Mouse (Mus musculus): Measurements from ENCODE around the gene Cd24a. TPM values are rescaled to one million over a fixed set of nuclear protein-coding genes. Genes with fewer than 3 reads are reported as not detected.

The Cd24a gene
- polyA plus RNA-seq, 1 experiment from 2014 or later, result 489 TPM

DNA sequence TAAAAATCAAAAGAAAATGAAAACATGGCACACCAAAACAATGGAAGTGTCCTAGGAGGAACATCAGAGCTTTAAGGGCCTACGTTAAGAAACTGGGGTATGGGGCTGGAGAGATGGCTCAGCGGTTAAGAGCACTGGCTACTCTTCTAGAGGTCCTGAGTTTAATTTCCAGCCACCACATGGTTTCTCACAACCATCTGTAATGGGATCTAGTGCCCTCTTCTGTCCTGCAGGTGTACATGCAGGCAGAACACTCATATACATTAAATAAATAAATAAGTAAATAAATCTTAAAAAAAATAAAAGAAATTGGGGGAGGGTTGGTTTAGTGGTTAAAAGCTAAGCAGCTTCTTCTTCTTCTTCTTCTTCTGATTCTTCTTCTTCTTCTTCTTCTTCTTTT is 16.8 kb upstream of the Cd24a start:
- TF ChIP-seq CTCF (IDR thresholded peaks at IDR 0.05; ENCODE audit: low read depth), result 0 out of 2 replicates have a peak, but pooled peaks have one; percentile 9
- DNase-seq (ENCODE audit: low spot score) (no peak), ATAC-seq (replicated peaks; ENCODE audit: low FRiP score, low read depth) (no peak)
- Histone ChIP-seq H3K36me3 (ENCODE audit: insufficient read depth, low read length) (no peaks in the 10 kb centered on the region), H3K27me3 (ENCODE audit: insufficient read depth, low read length) (no peaks in the 10 kb centered on the region), H3K9me3 (replicated peaks; ENCODE audit: low read length) (no peaks in the 10 kb centered on the region), H3K4me1 (replicated peaks; ENCODE audit: insufficient read depth, low read length) (no peaks in the 10 kb centered on the region), H3K4me2 (ENCODE audit: low read length) (no peak overlapping the region), H3K27ac (no peak overlapping the region), H3K4me3 (replicated peaks; ENCODE audit: low read depth, low read length) (no peak overlapping the region), H3K9ac (ENCODE audit: low read depth, low read length) (no peak overlapping the region)
- WGBS, result 93% methylated on average over 2 of the region's 2 CpGs

DNA sequence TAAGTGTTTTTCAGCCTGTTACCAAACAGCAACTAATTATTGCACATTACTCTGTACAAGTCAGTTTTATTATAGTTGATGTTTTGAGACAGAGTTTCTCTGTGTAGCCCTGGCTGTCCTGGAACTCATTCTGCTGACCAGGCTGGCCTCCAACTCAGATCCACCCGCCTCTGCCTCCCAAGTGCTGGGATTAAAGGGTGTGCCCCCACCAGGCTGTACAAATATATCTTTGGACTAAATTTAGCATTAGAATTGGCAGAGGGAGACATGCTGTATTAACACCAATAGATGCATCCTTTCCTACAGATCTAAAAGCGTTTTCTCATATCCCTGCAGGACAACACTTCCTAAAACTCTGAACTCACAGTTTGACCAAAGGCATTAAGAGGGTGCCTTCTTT is 3.7 kb upstream of the Cd24a start:
- Histone ChIP-seq H3K27me3 (ENCODE audit: insufficient read depth, low read length) (no peaks in the 10 kb centered on the region), H3K4me3 (replicated peaks; ENCODE audit: low read depth, low read length) (no peak overlapping the region), H3K27ac (no peak overlapping the region), H3K4me1 (replicated peaks; ENCODE audit: insufficient read depth, low read length) (no peaks in the 10 kb centered on the region), H3K9me3 (replicated peaks; ENCODE audit: low read length) (0 out of 2 replicates have a peak, but pooled peaks cover 6% of the 10 kb centered on the region), H3K4me2 (ENCODE audit: low read length) (no peak overlapping the region), H3K9ac (ENCODE audit: low read depth, low read length) (no peak overlapping the region), H3K36me3 (ENCODE audit: insufficient read depth, low read length) (no peaks in the 10 kb centered on the region)
- WGBS, result 95% methylated on average over 2 of the region's 2 CpGs
- no peak for TF ChIP-seq CTCF (IDR thresholded peaks at IDR 0.05; ENCODE audit: low read depth)
- no peak for ATAC-seq (replicated peaks; ENCODE audit: low FRiP score, low read depth)
- DNase-seq (ENCODE audit: low spot score), result no peak

DNA sequence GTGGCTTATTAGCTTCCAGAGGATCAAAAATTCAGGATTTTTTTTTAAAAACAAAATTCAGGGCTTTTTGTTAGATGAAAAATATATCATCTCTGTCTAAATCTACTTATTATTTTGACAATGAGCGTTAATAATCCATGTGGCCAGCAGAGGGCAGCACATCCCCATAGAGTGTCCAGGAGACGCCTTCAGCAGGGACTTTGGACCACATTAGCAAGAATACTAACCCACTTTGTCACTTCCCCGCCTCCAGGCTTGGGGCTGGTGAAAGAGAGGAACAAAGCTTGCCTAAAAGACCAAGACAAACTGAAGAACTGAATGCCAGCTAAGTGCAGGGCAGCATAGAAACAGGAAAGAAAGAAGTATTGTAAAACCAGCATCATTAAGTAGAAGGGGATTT is 3.1 kb upstream of the Cd24a start:
- 0 out of 2 replicates have a peak, but pooled peaks cover 6% of the 10 kb centered on the region for H3K9me3 ChIP-seq (replicated peaks; ENCODE audit: low read length)
- WGBS, result 3% methylated on average over 3 of the region's 3 CpGs
- H3K27ac ChIP-seq, result no peak overlapping the region
- no peaks in the 10 kb centered on the region for H3K36me3 ChIP-seq (ENCODE audit: insufficient read depth, low read length)
- no peak for ATAC-seq (replicated peaks; ENCODE audit: low FRiP score, low read depth)
- peak; percentile 88 for DNase-seq (ENCODE audit: low spot score)
- H3K4me2 ChIP-seq (ENCODE audit: low read length), result no peak overlapping the region
- no peaks in the 10 kb centered on the region for H3K4me1 ChIP-seq (replicated peaks; ENCODE audit: insufficient read depth, low read length)
- no peaks in the 10 kb centered on the region for H3K27me3 ChIP-seq (ENCODE audit: insufficient read depth, low read length)
- H3K9ac ChIP-seq (ENCODE audit: low read depth, low read length), result no peak overlapping the region
- H3K4me3 ChIP-seq (replicated peaks; ENCODE audit: low read depth, low read length), result no peak overlapping the region
- peak; percentile 94 for TF ChIP-seq CTCF (IDR thresholded peaks at IDR 0.05; ENCODE audit: low read depth)

DNA sequence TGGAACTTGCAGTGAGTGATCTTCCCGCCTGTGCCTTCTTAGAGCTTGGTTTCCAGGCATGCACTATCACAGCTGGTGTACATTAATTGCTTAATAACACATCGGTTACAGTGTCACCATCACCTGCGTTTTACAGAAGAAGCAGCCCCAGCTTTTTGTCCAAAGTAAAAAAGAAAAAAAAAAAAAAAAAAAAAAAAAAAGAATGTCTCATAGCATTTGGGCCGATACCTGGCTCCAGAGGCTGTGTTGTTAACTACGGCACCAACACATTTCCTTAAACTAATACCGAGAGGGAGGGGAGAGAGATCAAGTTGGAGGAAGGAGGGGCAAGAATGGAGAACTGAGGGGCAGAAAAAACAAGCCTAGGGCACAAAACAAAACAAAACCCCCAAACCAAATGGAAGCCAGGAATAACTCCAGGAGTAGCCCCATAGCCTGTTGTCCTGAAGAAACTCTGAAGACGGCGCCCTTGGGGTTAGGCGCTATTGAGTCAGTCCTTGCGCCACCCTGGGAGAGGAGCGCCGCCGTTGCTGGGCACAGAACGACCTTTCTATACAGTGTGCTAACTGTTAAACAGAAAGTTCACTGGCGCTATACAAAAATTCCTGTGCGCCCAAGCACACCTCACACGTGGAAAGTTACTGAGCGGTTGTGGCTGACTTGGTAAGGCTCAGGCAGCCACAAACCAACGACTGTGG is 636 bp upstream of the Cd24a start:
- peak; percentile 26 for TF ChIP-seq CTCF (IDR thresholded peaks at IDR 0.05; ENCODE audit: low read depth)
- Histone ChIP-seq H3K4me3 (replicated peaks; ENCODE audit: low read depth, low read length) (peak overlapping the region; percentile 82; the same call in 1 of the 2 replicates), H3K36me3 (ENCODE audit: insufficient read depth, low read length) (no peaks in the 10 kb centered on the region), H3K4me2 (ENCODE audit: low read length) (peak overlapping the region; percentile 98), H3K27ac (peak overlapping the region; percentile 99), H3K9ac (ENCODE audit: low read depth, low read length) (peak overlapping the region; percentile 90; the same call in 1 of the 2 replicates), H3K9me3 (replicated peaks; ENCODE audit: low read length) (no peaks in the 10 kb centered on the region), H3K4me1 (replicated peaks; ENCODE audit: insufficient read depth, low read length) (no peaks in the 10 kb centered on the region), H3K27me3 (ENCODE audit: insufficient read depth, low read length) (no peaks in the 10 kb centered on the region)
- DNase-seq (ENCODE audit: low spot score), result peak; percentile 83
- 11% methylated on average over 19 of the region's 19 CpGs for WGBS
- no peak; the same call in 1 of the 2 replicates for ATAC-seq (replicated peaks; ENCODE audit: low FRiP score, low read depth)

DNA sequence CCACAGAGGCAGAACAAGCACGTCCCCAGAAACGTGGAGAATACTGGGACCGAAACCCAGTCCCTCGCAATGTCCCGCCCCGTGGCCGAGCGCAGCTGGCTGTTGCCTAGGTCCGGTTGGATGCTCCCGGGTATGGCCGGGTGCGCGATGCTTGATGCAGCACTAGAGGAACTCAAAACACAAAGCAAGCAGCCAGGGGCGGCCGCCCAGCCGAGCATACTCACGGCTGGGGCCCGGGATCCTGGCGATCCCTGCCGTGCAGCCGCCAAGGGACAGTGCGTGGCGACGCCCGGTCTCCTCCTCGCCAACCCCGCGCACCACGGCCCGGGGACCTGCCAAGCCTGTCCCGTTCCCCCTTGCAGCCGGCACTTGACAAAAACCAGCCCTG is 276 bp downstream of the Cd24a start:
- WGBS, result under 1% methylated on average over 26 of the region's 32 CpGs
- H3K27ac ChIP-seq, result peak overlapping the region; percentile 99
- H3K4me3 ChIP-seq (replicated peaks; ENCODE audit: low read depth, low read length), result peak overlapping the region; percentile 82
- no peaks in the 10 kb centered on the region for H3K9me3 ChIP-seq (replicated peaks; ENCODE audit: low read length)
- H3K4me1 ChIP-seq (replicated peaks; ENCODE audit: insufficient read depth, low read length), result no peaks in the 10 kb centered on the region
- no peaks in the 10 kb centered on the region for H3K36me3 ChIP-seq (ENCODE audit: insufficient read depth, low read length)
- DNase-seq (ENCODE audit: low spot score) (peak; percentile 84), ATAC-seq (replicated peaks; ENCODE audit: low FRiP score, low read depth) (peak; percentile 68)
- H3K4me2 ChIP-seq (ENCODE audit: low read length), result peak overlapping the region; percentile 98
- H3K27me3 ChIP-seq (ENCODE audit: insufficient read depth, low read length), result no peaks in the 10 kb centered on the region
- no peak for TF ChIP-seq CTCF (IDR thresholded peaks at IDR 0.05; ENCODE audit: low read depth)
- H3K9ac ChIP-seq (ENCODE audit: low read depth, low read length), result peak overlapping the region; percentile 90

DNA sequence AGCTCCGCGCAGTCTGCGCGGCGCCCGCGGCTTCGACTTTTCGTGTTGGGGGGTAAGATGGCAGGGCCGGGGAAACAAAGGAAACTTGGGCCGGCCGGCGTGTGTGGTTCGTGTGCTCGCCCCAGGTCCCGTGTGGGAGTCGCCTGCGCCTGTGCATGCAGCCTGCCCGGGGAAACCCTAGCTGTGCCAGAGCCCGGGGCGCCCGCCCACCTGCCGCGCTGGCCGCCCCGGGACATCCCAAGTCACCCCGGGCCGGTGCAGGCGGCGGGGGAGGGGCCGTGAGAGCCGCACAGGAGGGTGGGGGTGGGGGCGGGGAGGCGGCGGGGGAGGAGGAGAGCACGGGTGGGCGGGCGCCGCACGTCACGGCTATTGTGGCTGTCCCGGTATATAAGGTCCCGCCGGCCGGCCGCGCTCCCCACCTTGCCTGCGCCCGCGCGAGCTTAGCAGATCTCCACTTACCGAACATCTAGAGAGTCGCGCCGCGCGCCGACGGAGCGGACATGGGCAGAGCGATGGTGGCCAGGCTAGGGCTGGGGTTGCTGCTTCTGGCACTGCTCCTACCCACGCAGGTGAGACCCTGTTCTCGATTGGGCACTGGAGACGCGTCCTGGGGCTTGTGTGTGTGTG is 783 bp downstream of the Cd24a start:
- H3K27me3 ChIP-seq (ENCODE audit: insufficient read depth, low read length), result no peaks in the 10 kb centered on the region
- peak; percentile 86 for ATAC-seq (replicated peaks; ENCODE audit: low FRiP score, low read depth)

More for the DNA sequence above, 783 bp downstream of the Cd24a start:
- TF ChIP-seq CTCF (IDR thresholded peaks at IDR 0.05; ENCODE audit: low read depth), result no peak
- Histone ChIP-seq H3K9ac (ENCODE audit: low read depth, low read length) (peak overlapping the region; percentile 90), H3K9me3 (replicated peaks; ENCODE audit: low read length) (no peaks in the 10 kb centered on the region), H3K4me3 (replicated peaks; ENCODE audit: low read depth, low read length) (peak overlapping the region; percentile 82), H3K4me1 (replicated peaks; ENCODE audit: insufficient read depth, low read length) (no peaks in the 10 kb centered on the region), H3K27ac (peak overlapping the region; percentile 99), H3K36me3 (ENCODE audit: insufficient read depth, low read length) (no peaks in the 10 kb centered on the region), H3K4me2 (ENCODE audit: low read length) (peak overlapping the region; percentile 98)
- WGBS, result 0% methylated on average over 58 of the region's 65 CpGs
- peak; percentile 88 for DNase-seq (ENCODE audit: low spot score)
